Mouse (Mus musculus) olfactory bulb, adult 2 months (tissue): Measurements from ENCODE around the gene Cdhr1. TPM values are rescaled to one million over a fixed set of nuclear protein-coding genes. Genes with fewer than 3 reads are reported as not detected.
A peak's percentile ranks its signal among the peaks of the same experiment; 100 is the strongest.

Source experiments
- H3K27ac ChIP-seq: fragments of 200-500 bp; 2 replicates; pipeline ENCODE4 v1.5.1; 2012; ENCODE audit warnings: low read depth, low read length; ENCODE audit not compliant: insufficient read depth
- H3K4me1 ChIP-seq: fragments of 200-500 bp; 2 replicates; pipeline ENCODE4 v1.6.1; 2012; ENCODE audit warnings: low read length; ENCODE audit not compliant: control insufficient read depth, insufficient read depth
- H3K4me3 ChIP-seq: fragments of 200-500 bp; 2 replicates; pipeline ENCODE4 v1.5.1; 2012; ENCODE audit warnings: mild to moderate bottlenecking, low read depth, low read length, moderate library complexity; ENCODE audit not compliant: insufficient read depth
- CTCF ChIP-seq: fragments of 200-500 bp; IDR thresholded peaks from 2 replicates; pipeline ENCODE4 v1.5.1; 2012; ENCODE audit warnings: low read depth, mild to moderate bottlenecking, low read length, moderate library complexity; ENCODE audit not compliant: insufficient read depth
- POLR2A ChIP-seq: fragments of 200-500 bp; IDR thresholded peaks from 2 replicates; pipeline ENCODE4 v1.6.1; 2012; ENCODE audit warnings: mild to moderate bottlenecking, low read depth, low read length, moderate library complexity; ENCODE audit not compliant: insufficient read depth
- WGBS: fragments of 180-500 bp; shearing (Covaris S2); methylation state at CpG from one replicate; pipeline ENCODE4 v1.1.7; 2018; 5-methylcytosine and 5-hydroxymethylcytosine counted together
- polyA plus RNA-seq: library from polyadenylated mRNA; stranded (reverse); fragments of >200 nt; gene quantifications from 2 replicates; pipeline ENCODE4 v1.2.4, GENCODE M21; 2012; ENCODE audit warnings: low replicate concordance; ENCODE audit not compliant: missing spikeins, insufficient read depth, insufficient read length

Gene Cdhr1
- polyA plus RNA-seq, 1 experiment, result not detected

- TF ChIP-seq CTCF (peak; percentile 63; the same call in 1 of the 2 replicates), POLR2A (no peak)
- no peak overlapping the region for H3K27ac ChIP-seq
- peaks cover 3% of the 10 kb centered on the region; the same call in 1 of the 2 replicates for H3K4me1 ChIP-seq
- 13% methylated on average over 7 of the region's 7 CpGs for WGBS
- H3K4me3 ChIP-seq, result no peak overlapping the region
Observed at GRCm38 (mm10) chr14:37033241-37033640, 64.9 kb downstream of the Cdhr1 start.

- Histone ChIP-seq H3K27ac (no peak overlapping the region), H3K4me1 (peaks cover 3% of the 10 kb centered on the region; the same call in 1 of the 2 replicates), H3K4me3 (no peak overlapping the region)
- TF ChIP-seq CTCF (no peak), POLR2A (no peak)
- WGBS, result 29% methylated on average over 11 of the region's 11 CpGs
Observed at GRCm38 (mm10) chr14:37032481-37033104, 65.6 kb downstream of the Cdhr1 start.

GRCm38 (mm10) chr14:37028555-37028954 lies 69.6 kb downstream of the Cdhr1 start:
- H3K4me1 ChIP-seq, result peaks cover 3% of the 10 kb centered on the region; the same call in 1 of the 2 replicates
- TF ChIP-seq CTCF (no peak), POLR2A (no peak)
- 82% methylated on average over 3 of the region's 3 CpGs for WGBS
- no peak overlapping the region for H3K27ac ChIP-seq
- H3K4me3 ChIP-seq, result no peak overlapping the region

GRCm38 (mm10) chr14:37027951-37028350 lies 70.2 kb downstream of the Cdhr1 start:
- peaks cover 3% of the 10 kb centered on the region; the same call in 1 of the 2 replicates for H3K4me1 ChIP-seq
- H3K27ac ChIP-seq, result no peak overlapping the region
- WGBS, result 93% methylated on average over 3 of the region's 3 CpGs
- TF ChIP-seq CTCF, result no peak
- TF ChIP-seq POLR2A, result no peak
- H3K4me3 ChIP-seq, result no peak overlapping the region

Other genes starting within 250 kb of the Cdhr1 start
- gene Ccser2, start 129.6 kb downstream of the Cdhr1 start, polyA plus RNA-seq, result not detected in 2 replicates
- not detected in 2 replicates for gene Rgr, start 49.4 kb downstream of the Cdhr1 start, polyA plus RNA-seq
- not detected in 2 replicates for gene Lrit1, start 43.5 kb downstream of the Cdhr1 start, polyA plus RNA-seq
- not detected in 2 replicates for gene Lrit2, start 30.4 kb downstream of the Cdhr1 start, polyA plus RNA-seq
- not detected in 2 replicates for gene 2610528A11Rik, start 15.7 kb upstream of the Cdhr1 start, polyA plus RNA-seq
- 602 TPM in 1 of 2 replicates, not detected in the other for gene Ghitm, start 36.9 kb upstream of the Cdhr1 start, polyA plus RNA-seq